Mouse (Mus musculus) hindbrain, embryonic 16.5 days (tissue): Measurements from ENCODE around the gene Slc2a13. TPM values are rescaled to one million over a fixed set of nuclear protein-coding genes. Genes with fewer than 3 reads are reported as not detected.

Source experiments
- ATAC-seq: fragments of 200-750 bp; cut with Nextera tagmentation; 2 replicates; pipeline ENCODE4 v1.8.0; 2017; ENCODE audit warnings: moderate TSS enrichment, moderate library complexity
- H3K27ac ChIP-seq: fragments of 300-500 bp; sonication (generic); 2 replicates; pipeline ENCODE4 v1.5.1; 2014; ENCODE audit warnings: low read depth, mild to moderate bottlenecking, control low read depth, low read length, moderate library complexity
- H3K27me3 ChIP-seq: fragments of 300-500 bp; sonication (generic); replicated peaks from 2 replicates; pipeline ENCODE4 v1.6.1; 2014; ENCODE audit warnings: low read length; ENCODE audit not compliant: control insufficient read depth, insufficient read depth
- H3K36me3 ChIP-seq: fragments of 300-500 bp; sonication (generic); 2 replicates; pipeline ENCODE4 v1.6.1; 2014; ENCODE audit warnings: mild to moderate bottlenecking, low read length, moderate library complexity, mixed read lengths; ENCODE audit not compliant: control insufficient read depth, insufficient read depth
- H3K4me1 ChIP-seq: fragments of 300-500 bp; sonication (generic); 2 replicates; pipeline ENCODE4 v1.6.1; 2014; ENCODE audit warnings: low read depth, low read length; ENCODE audit not compliant: control insufficient read depth, insufficient read depth
- H3K4me2 ChIP-seq: fragments of 300-500 bp; sonication (generic); 2 replicates; pipeline ENCODE4 v1.6.1; 2014; ENCODE audit warnings: mild to moderate bottlenecking, low read length, control low read depth, moderate library complexity
- H3K4me3 ChIP-seq: fragments of 300-500 bp; sonication (generic); 2 replicates; pipeline ENCODE4 v1.5.1; 2014; ENCODE audit warnings: mild to moderate bottlenecking, low read length, control low read depth, moderate library complexity
- H3K9ac ChIP-seq: fragments of 300-500 bp; sonication (generic); 2 replicates; pipeline ENCODE4 v1.6.1; 2014; ENCODE audit warnings: low read depth, mild to moderate bottlenecking, control low read depth, low read length, moderate library complexity
- H3K9me3 ChIP-seq: fragments of 300-500 bp; sonication (generic); 2 replicates; pipeline ENCODE4 v1.6.1; 2014; ENCODE audit warnings: mild to moderate bottlenecking, low read length, moderate library complexity; ENCODE audit not compliant: control insufficient read depth
- WGBS: fragments of 180-500 bp; shearing (Covaris S2); extraction: QIAGEN DNeasy Blood & Tissue Kit; methylation state at CpG from one replicate; pipeline ENCODE4 v1.1.7; 2014; 5-methylcytosine and 5-hydroxymethylcytosine counted together
- polyA plus RNA-seq: library from polyadenylated mRNA; unstranded; fragments of >200 nt; fragmentation: Nextera tagmentation; extraction: Ambion mirVana; gene quantifications from 2 replicates; pipeline ENCODE4 v1.2.1, GENCODE M21; 2015

Slc2a13 gene
- polyA plus RNA-seq, 1 experiment from 2014 or later = 4.6 TPM

- no peak for ATAC-seq
- no peaks in the 10 kb centered on the region for H3K27me3 ChIP-seq
- no peak overlapping the region for H3K9ac ChIP-seq
- no peaks in the 10 kb centered on the region for H3K4me1 ChIP-seq
- WGBS = 70% methylated on average over 3 of the region's 3 CpGs
- no peaks in the 10 kb centered on the region for H3K9me3 ChIP-seq
- no peak overlapping the region for H3K27ac ChIP-seq
- H3K4me3 ChIP-seq = no peak overlapping the region
- no peaks in the 10 kb centered on the region for H3K36me3 ChIP-seq
- H3K4me2 ChIP-seq = no peak overlapping the region
Measured at GRCm38 (mm10) chr15:91327748-91328147, 245.3 kb downstream of the Slc2a13 start.

GRCm38 (mm10) chr15:91327023-91327422 lies 246.0 kb downstream of the Slc2a13 start:
- H3K27me3 ChIP-seq = no peaks in the 10 kb centered on the region
- H3K9ac ChIP-seq = no peak overlapping the region
- WGBS = 78% methylated on average over 4 of the region's 4 CpGs
- H3K36me3 ChIP-seq = no peaks in the 10 kb centered on the region
- no peak overlapping the region for H3K4me3 ChIP-seq
- no peak for ATAC-seq
- no peaks in the 10 kb centered on the region for H3K4me1 ChIP-seq
- no peak overlapping the region for H3K4me2 ChIP-seq
- H3K9me3 ChIP-seq = no peaks in the 10 kb centered on the region
- no peak overlapping the region for H3K27ac ChIP-seq

- H3K36me3 ChIP-seq = no peaks in the 10 kb centered on the region
- H3K4me2 ChIP-seq = no peak overlapping the region
- H3K27me3 ChIP-seq = no peaks in the 10 kb centered on the region
- ATAC-seq = no peak
- H3K27ac ChIP-seq = no peak overlapping the region
- 74% methylated on average over 3 of the region's 3 CpGs for WGBS
- no peaks in the 10 kb centered on the region for H3K4me1 ChIP-seq
- no peak overlapping the region for H3K9ac ChIP-seq
- no peak overlapping the region for H3K4me3 ChIP-seq
- H3K9me3 ChIP-seq = no peaks in the 10 kb centered on the region
Measured at GRCm38 (mm10) chr15:91319376-91319775, 253.7 kb downstream of the Slc2a13 start.

GRCm38 (mm10) chr15:91316964-91317363 lies 256.1 kb downstream of the Slc2a13 start:
- no peak overlapping the region for H3K27ac ChIP-seq
- H3K4me3 ChIP-seq = no peak overlapping the region
- H3K36me3 ChIP-seq = no peaks in the 10 kb centered on the region
- H3K4me2 ChIP-seq = no peak overlapping the region
- no peaks in the 10 kb centered on the region for H3K9me3 ChIP-seq
- H3K27me3 ChIP-seq = no peaks in the 10 kb centered on the region
- 54% methylated on average over 4 of the region's 4 CpGs for WGBS
- H3K9ac ChIP-seq = no peak overlapping the region
- H3K4me1 ChIP-seq = no peaks in the 10 kb centered on the region
- 0 out of 2 replicates have a peak, but pooled peaks have one; percentile 24 for ATAC-seq

- Histone ChIP-seq H3K36me3 (peaks cover 2% of the 10 kb centered on the region; the same call in 1 of the 2 replicates), H3K27ac (no peak overlapping the region), H3K9ac (no peak overlapping the region), H3K9me3 (no peaks in the 10 kb centered on the region), H3K27me3 (no peaks in the 10 kb centered on the region), H3K4me3 (no peak overlapping the region), H3K4me2 (no peak overlapping the region), H3K4me1 (no peaks in the 10 kb centered on the region)
- 60% methylated on average over 19 of the region's 19 CpGs for WGBS
- ATAC-seq = 0 out of 2 replicates have a peak, but pooled peaks have one; percentile 20
Measured at GRCm38 (mm10) chr15:91314402-91315318, 258.4 kb downstream of the Slc2a13 start.

- H3K9ac ChIP-seq = no peak overlapping the region
- no peak overlapping the region for H3K4me3 ChIP-seq
- H3K4me2 ChIP-seq = no peak overlapping the region
- H3K4me1 ChIP-seq = no peaks in the 10 kb centered on the region
- H3K27me3 ChIP-seq = no peaks in the 10 kb centered on the region
- H3K36me3 ChIP-seq = no peaks in the 10 kb centered on the region
- 53% methylated on average over 7 of the region's 7 CpGs for WGBS
- no peak overlapping the region for H3K27ac ChIP-seq
- H3K9me3 ChIP-seq = no peaks in the 10 kb centered on the region
- ATAC-seq = no peak
Measured at GRCm38 (mm10) chr15:91304296-91304852, 268.7 kb downstream of the Slc2a13 start.

GRCm38 (mm10) chr15:91301366-91301765 lies 271.7 kb downstream of the Slc2a13 start:
- Histone ChIP-seq H3K4me3 (no peak overlapping the region), H3K4me2 (no peak overlapping the region), H3K27ac (no peak overlapping the region), H3K36me3 (no peaks in the 10 kb centered on the region), H3K27me3 (no peaks in the 10 kb centered on the region), H3K4me1 (no peaks in the 10 kb centered on the region), H3K9me3 (no peaks in the 10 kb centered on the region), H3K9ac (no peak overlapping the region)
- 9% methylated on average over 3 of the region's 3 CpGs for WGBS
- ATAC-seq = peak; percentile 64

- no peaks in the 10 kb centered on the region for H3K36me3 ChIP-seq
- no peaks in the 10 kb centered on the region for H3K9me3 ChIP-seq
- no peak overlapping the region for H3K4me2 ChIP-seq
- H3K4me1 ChIP-seq = no peaks in the 10 kb centered on the region
- no peak overlapping the region for H3K4me3 ChIP-seq
- no peak overlapping the region for H3K27ac ChIP-seq
- no peak for ATAC-seq
- 88% methylated on average over 11 of the region's 11 CpGs for WGBS
- H3K9ac ChIP-seq = no peak overlapping the region
- no peaks in the 10 kb centered on the region for H3K27me3 ChIP-seq
Measured at GRCm38 (mm10) chr15:91299319-91299835, 273.7 kb downstream of the Slc2a13 start.

- no peaks in the 10 kb centered on the region for H3K9me3 ChIP-seq
- H3K27ac ChIP-seq = no peak overlapping the region
- H3K4me2 ChIP-seq = no peak overlapping the region
- H3K4me3 ChIP-seq = no peak overlapping the region
- no peaks in the 10 kb centered on the region for H3K36me3 ChIP-seq
- no peaks in the 10 kb centered on the region for H3K4me1 ChIP-seq
- H3K9ac ChIP-seq = no peak overlapping the region
- no peak for ATAC-seq
- H3K27me3 ChIP-seq = no peaks in the 10 kb centered on the region
- 86% methylated on average over 3 of the region's 3 CpGs for WGBS
Measured at GRCm38 (mm10) chr15:91283418-91283817, 289.6 kb downstream of the Slc2a13 start.
